Mouse (Mus musculus) ES-E14 (cell line): Measurements from ENCODE around the gene Wee2. TPM values are rescaled to one million over a fixed set of nuclear protein-coding genes. Genes with fewer than 3 reads are reported as not detected.

Experiments
- DNase-seq: peaks from one replicate; pipeline ENCODE4 v3.0.0-alpha.2; 2013; ENCODE audit warnings: low read depth, low spot score
- H3K27ac ChIP-seq: 2 replicates; pipeline ENCODE4 v1.5.1; 2012; ENCODE audit warnings: low read depth, mild to moderate bottlenecking, low read length, moderate library complexity, mixed read lengths; ENCODE audit not compliant: poor library complexity, insufficient read depth, severe bottlenecking
- H3K36me3 ChIP-seq: 2 replicates; pipeline ENCODE4 v1.6.1; 2012; ENCODE audit warnings: mild to moderate bottlenecking, low read length, moderate library complexity, mixed read lengths; ENCODE audit not compliant: control insufficient read depth, poor library complexity, insufficient read depth, severe bottlenecking
- H3K4me1 ChIP-seq, 2 experiments: fragments of 150-350 bp in 1 of 2; sonication (generic) in 1 of 2; 2 replicates each; pipeline ENCODE4 v1.6.1; 2012; ENCODE audit warnings: low read length in 2 of 2, mild to moderate bottlenecking in 1 of 2, mixed read lengths in 1 of 2; ENCODE audit not compliant: control insufficient read depth in 2 of 2, insufficient read depth in 2 of 2, poor library complexity in 1 of 2
- H3K4me3 ChIP-seq, 2 experiments: fragments of 150-350 bp in 1 of 2; sonication (generic) in 1 of 2; 2 replicates each; pipeline ENCODE4 v1.5.1; 2012; ENCODE audit warnings: low read length in 2 of 2, low read depth in 1 of 2, mild to moderate bottlenecking in 1 of 2, mixed read lengths in 1 of 2; ENCODE audit not compliant: insufficient read depth in 1 of 2, poor library complexity in 1 of 2, severe bottlenecking in 1 of 2
- H3K9ac ChIP-seq: 2 replicates; pipeline ENCODE4 v1.6.1; 2012; ENCODE audit warnings: low read depth, mild to moderate bottlenecking, low read length, mixed read lengths; ENCODE audit not compliant: poor library complexity, insufficient read depth, severe bottlenecking
- H3K9me3 ChIP-seq: fragments of 150-350 bp; sonication (generic); 2 replicates; pipeline ENCODE4 v1.6.1; 2012; ENCODE audit warnings: low read depth, mild to moderate bottlenecking, low read length; ENCODE audit not compliant: control insufficient read depth, insufficient read depth
- CHD2 ChIP-seq: IDR thresholded peaks from 2 replicates; pipeline ENCODE4 v1.6.1; 2014; ENCODE audit warnings: mild to moderate bottlenecking, low read depth, low read length, inconsistent platforms
- HCFC1 ChIP-seq: IDR thresholded peaks from 2 replicates; pipeline ENCODE4 v1.6.1; 2012; ENCODE audit warnings: low read length, inconsistent platforms, borderline replicate concordance; ENCODE audit not compliant: insufficient read depth
- MAFK ChIP-seq: IDR thresholded peaks from 2 replicates; pipeline ENCODE4 v1.6.1; 2014; ENCODE audit warnings: mild to moderate bottlenecking, low read depth, low read length, inconsistent platforms; ENCODE audit not compliant: insufficient read depth
- ZC3H11A ChIP-seq: IDR thresholded peaks from 2 replicates; pipeline ENCODE4 v1.6.1; 2012; ENCODE audit warnings: low read depth, mild to moderate bottlenecking, inconsistent platforms, low read length, borderline replicate concordance
- ZNF384 ChIP-seq: IDR thresholded peaks from 2 replicates; pipeline ENCODE4 v1.6.1; 2012; ENCODE audit warnings: low read depth, low read length, inconsistent platforms
- in situ Hi-C, 2 experiments: fragments of 600-800 bp; cut with MboI; formaldehyde crosslinking; loops; one replicate each; pipeline ENCODE4 v1.15.1; 2025; ENCODE audit warnings: low sequenced_read_pairs in 2 of 2, inconsistent platforms in 1 of 2; ENCODE audit not compliant: unreplicated experiment in 2 of 2
- total RNA-seq: library from RNA; depleted of rRNA; stranded (reverse); fragments of 300-350 nt; gene quantifications from 2 replicates; pipeline ENCODE4 v1.2.3, GENCODE M21; 2012

Gene Wee2
- total RNA-seq, 1 experiment, result not detected

GRCm38 (mm10) chr6:40471720-40472010 is 32.8 kb downstream of the Wee2 start:
- Histone ChIP-seq H3K27ac (peak overlapping the region; percentile 96), H3K36me3 (peaks cover 14% of the 10 kb centered on the region), H3K9me3 (no peaks in the 10 kb centered on the region), H3K4me1 (peaks cover 0 to 3% of the 10 kb centered on the region in 2 experiments; a peak in 1 of 4 replicates), H3K4me3 (peak overlapping the region; percentile 80 to 100), H3K9ac (peak overlapping the region; percentile 100)
- DNase-seq, result peak; percentile 11
- in situ Hi-C loops, result no loop called here
- TF ChIP-seq ZC3H11A (no peak), HCFC1 (no peak), CHD2 (no peak; the same call in 1 of the 2 replicates), MAFK (no peak), ZNF384 (no peak)

- Histone ChIP-seq H3K27ac (no peak overlapping the region), H3K4me1 (peaks cover 0 to 3% of the 10 kb centered on the region in 2 experiments; a peak in 1 of 4 replicates), H3K4me3 (no peak overlapping the region), H3K36me3 (peaks cover 26% of the 10 kb centered on the region), H3K9ac (no peak overlapping the region), H3K9me3 (no peaks in the 10 kb centered on the region)
- in situ Hi-C loops, result no loop called here
- TF ChIP-seq CHD2, result no peak
- DNase-seq, result no peak
These were observed 37.2 kb downstream of the Wee2 start for GRCm38 (mm10) chr6:40476132-40476531.

GRCm38 (mm10) chr6:40479705-40480104 is 40.8 kb downstream of the Wee2 start:
- H3K4me1 ChIP-seq, result no peaks in the 10 kb centered on the region
- H3K9ac ChIP-seq, result no peak overlapping the region
- no peak for DNase-seq
- no peaks in the 10 kb centered on the region for H3K9me3 ChIP-seq
- no peak overlapping the region for H3K27ac ChIP-seq
- TF ChIP-seq MAFK, result no peak
- TF ChIP-seq CHD2, result no peak
- TF ChIP-seq ZNF384, result no peak
- no peak for TF ChIP-seq HCFC1
- TF ChIP-seq ZC3H11A, result no peak
- peaks cover 29% of the 10 kb centered on the region for H3K36me3 ChIP-seq
- H3K4me3 ChIP-seq, result no peak overlapping the region
- in situ Hi-C loops, result no loop called here

GRCm38 (mm10) chr6:40482318-40482717 is 43.4 kb downstream of the Wee2 start:
- Histone ChIP-seq H3K9me3 (no peaks in the 10 kb centered on the region), H3K9ac (no peak overlapping the region), H3K27ac (no peak overlapping the region), H3K4me1 (no peaks in the 10 kb centered on the region), H3K36me3 (peaks cover 21% of the 10 kb centered on the region), H3K4me3 (no peak overlapping the region)
- in situ Hi-C loops, result no loop called here
- DNase-seq, result no peak
- TF ChIP-seq MAFK (no peak), ZNF384 (no peak), HCFC1 (no peak), CHD2 (no peak)

GRCm38 (mm10) chr6:40490933-40491332 is 52.0 kb downstream of the Wee2 start, which contains the start of gene Tas2r137:
Gene Tas2r137, plus strand, starts transcription at chr6:40491233.
- H3K36me3 ChIP-seq, result no peaks in the 10 kb centered on the region
- H3K27ac ChIP-seq, result no peak within 1 kb of the TSS
- no peak within 1 kb of the TSS for H3K4me3 ChIP-seq
- H3K4me1 ChIP-seq, result no peaks in the 10 kb centered on the region
- TF ChIP-seq MAFK, result no peak
- TF ChIP-seq HCFC1, result no peak
- no peak for TF ChIP-seq CHD2
- no peak for TF ChIP-seq ZNF384
- no peak for TF ChIP-seq ZC3H11A
- no peaks in the 10 kb centered on the region for H3K9me3 ChIP-seq
- in situ Hi-C loops, result no loop called here
- DNase-seq, result no peak
- H3K9ac ChIP-seq, result no peak within 1 kb of the TSS
